19 mouse cellular contexts compared by ENCODE assay signal in genomic region chr11:78461894-78462293, GRCm38 (mm10). TPM values are rescaled to one million over a fixed set of nuclear protein-coding genes. Genes with fewer than 3 reads are reported as not detected.
DNase-seq lines count a peak whose midpoint lies in the region; ATAC-seq and TF ChIP-seq lines count a peak whose summit lies in the region.
"Had no signal": no experiment of that assay in that cellular context is flagged by ENCODE, and none has a peak within 500 bp of the region (broad histone marks: within the 10 kb centered on the region; RNA-seq: fewer than 3 reads in every experiment).

No protein-coding gene starts in this region.

- in situ Hi-C loops in CH12.LX (cut with MboI; ENCODE audit: low pct_ligation_motif_present, low pct_unique_long_range_greater_than_20kb, low sequenced_read_pairs), result loop anchor here (5.0 kb wide), 1 partner anchor 35 kb away; the partner anchor contains the start of genes Sarm1 and Vtn

- H3K9ac ChIP-seq in forebrain, postnatal 0 days, result no peak overlapping the region
- H3K9ac ChIP-seq in forebrain, embryonic 16.5 days (replicated peaks; ENCODE audit: low read depth, low read length), result no peak overlapping the region
- no peak overlapping the region for H3K9ac ChIP-seq in liver, adult 2 months (ENCODE audit: low read depth, low read length)
- no peak overlapping the region for H3K9ac ChIP-seq in liver, embryonic 12.5 days
- no peak overlapping the region for H3K9ac ChIP-seq in CH12.LX (ENCODE audit: insufficient read depth, low read depth)
- H3K9ac ChIP-seq: stomach, embryonic 15.5 days had no signal

- H3K27me3 ChIP-seq in forebrain, postnatal 0 days (ENCODE audit: insufficient read depth, low read length), result no peaks in the 10 kb centered on the region
- H3K27me3 ChIP-seq in forebrain, embryonic 16.5 days (replicated peaks; ENCODE audit: control insufficient read depth, insufficient read depth, low read length), result no peaks in the 10 kb centered on the region
- no peaks in the 10 kb centered on the region for H3K27me3 ChIP-seq in liver, adult 2 months (ENCODE audit: control insufficient read depth, insufficient read depth, low read length)
- H3K27me3 ChIP-seq in liver, embryonic 12.5 days (replicated peaks), result no peaks in the 10 kb centered on the region
- H3K27me3 ChIP-seq in CH12.LX (replicated peaks), result peaks cover 13% of the 10 kb centered on the region
- H3K27me3 ChIP-seq: stomach, embryonic 15.5 days had no signal

- TF ChIP-seq RAD21 in CH12.LX (IDR thresholded peaks at IDR 0.05; ENCODE audit: low read depth, low read length), result peak; percentile 10

- no peaks in the 10 kb centered on the region for H3K9me3 ChIP-seq in forebrain, postnatal 0 days (ENCODE audit: low read length)
- H3K9me3 ChIP-seq in forebrain, embryonic 16.5 days (ENCODE audit: control insufficient read depth, low read length), result no peaks in the 10 kb centered on the region
- peaks cover 6% of the 10 kb centered on the region; the same call in 1 of the 2 replicates for H3K9me3 ChIP-seq in liver, embryonic 12.5 days (replicated peaks)
- H3K9me3 ChIP-seq in CH12.LX (replicated peaks; ENCODE audit: low read length), result peaks cover 8% of the 10 kb centered on the region
- H3K9me3 ChIP-seq: stomach, embryonic 15.5 days had no signal

- TF ChIP-seq EP300 in CH12.LX (IDR thresholded peaks at IDR 0.05; ENCODE audit: low read length), result no peak

- no peak overlapping the region for H3K4me2 ChIP-seq in forebrain, postnatal 0 days (ENCODE audit: low read depth)
- H3K4me2 ChIP-seq in forebrain, embryonic 16.5 days (ENCODE audit: low read length), result no peak overlapping the region
- H3K4me2 ChIP-seq in liver, embryonic 12.5 days, result no peak overlapping the region
- no peak overlapping the region for H3K4me2 ChIP-seq in CH12.LX (ENCODE audit: insufficient read depth, low read depth, poor library complexity, severe bottlenecking)
- H3K4me2 ChIP-seq: stomach, embryonic 15.5 days had no signal

- ATAC-seq in forebrain, postnatal 0 days, result no peak
- ATAC-seq in forebrain, embryonic 16.5 days, result no peak
- ATAC-seq in liver, embryonic 12.5 days, result no peak
- ATAC-seq in megakaryocyte-erythroid progenitor cell, adult 5-6 weeks (replicated peaks; ENCODE audit: low FRiP score, low TSS enrichment, poor library complexity, severe bottlenecking), result no peak

- TF ChIP-seq CTCF in forebrain, postnatal 0 days (IDR thresholded peaks at IDR 0.05; ENCODE audit: low read depth), result peak; percentile 52
- TF ChIP-seq CTCF in liver, adult 2 months (IDR thresholded peaks at IDR 0.05; ENCODE audit: low read depth, low read length), result peak; percentile 29; the same call in 1 of the 2 replicates
- TF ChIP-seq CTCF in CH12.LX (conservative IDR thresholded peaks at IDR 0.05 in 1 of 2, IDR thresholded peaks at IDR 0.05 in 1 of 2; ENCODE audit: low read depth in 2 of 2, low read length in 2 of 2), result peak; percentile 56 to 69

- H3K4me3 ChIP-seq in forebrain, postnatal 0 days (ENCODE audit: low read depth, low read length), result no peak overlapping the region
- H3K4me3 ChIP-seq in forebrain, embryonic 16.5 days (replicated peaks; ENCODE audit: low read length), result no peak overlapping the region
- no peak overlapping the region for H3K4me3 ChIP-seq in liver, adult 2 months (ENCODE audit: insufficient read depth, low read depth, low read length)
- H3K4me3 ChIP-seq in liver, embryonic 12.5 days, result no peak overlapping the region
- H3K4me3 ChIP-seq in CH12.LX (replicated peaks in 1 of 3; ENCODE audit: low read depth in 2 of 3, low read length in 2 of 3, poor library complexity in 1 of 3), result no peak overlapping the region
- H3K4me3 ChIP-seq: myocyte; stomach, embryonic 15.5 days had no signal

- no peak for TF ChIP-seq POLR2A in liver, adult 2 months (IDR thresholded peaks at IDR 0.05; ENCODE audit: extremely low read depth, insufficient read depth, low read length)
- no peak for TF ChIP-seq POLR2A in CH12.LX (IDR thresholded peaks at IDR 0.05; ENCODE audit: low read depth, low read length)

- H3K79me2 ChIP-seq in liver, adult 2 months (ENCODE audit: control insufficient read depth, insufficient read depth, low read length), result no peaks in the 10 kb centered on the region
- H3K79me2 ChIP-seq in CH12.LX (replicated peaks; ENCODE audit: control insufficient read depth, extremely low read depth, insufficient read depth, poor library complexity, severe bottlenecking), result no peaks in the 10 kb centered on the region

- dilution Hi-C loops in CH12.LX (cut with MboI; ENCODE audit: extremely low pct_ligation_motif_present, extremely low pct_unique_long_range_greater_than_20kb, low sequenced_read_pairs), result no loop called here

- WGBS in forebrain, postnatal 0 days, result 84% methylated on average over 1 of the region's 1 CpGs
- 68% methylated on average over 1 of the region's 1 CpGs for WGBS in forebrain, embryonic 16.5 days
- whole genome bisulfite sequencing in liver, adult 2 months, result 85% methylated on average over 1 of the region's 1 CpGs
- whole genome bisulfite sequencing in liver, embryonic 12.5 days (ENCODE audit: insufficient replicate concordance), result 63% methylated on average over 1 of the region's 1 CpGs

- H3K27ac ChIP-seq in forebrain, postnatal 0 days (ENCODE audit: low read depth, low read length), result no peak overlapping the region
- H3K27ac ChIP-seq in forebrain, embryonic 16.5 days (ENCODE audit: low read length), result no peak overlapping the region
- H3K27ac ChIP-seq in liver, adult 2 months (replicated peaks; ENCODE audit: insufficient read depth, low read depth, low read length), result no peak overlapping the region
- no peak overlapping the region for H3K27ac ChIP-seq in liver, embryonic 12.5 days
- no peak overlapping the region for H3K27ac ChIP-seq in CH12.LX (ENCODE audit: insufficient read depth, low read depth)
- H3K27ac ChIP-seq: stomach, embryonic 15.5 days had no signal

- DNase-seq in forebrain, postnatal 0 days, result no peak
- DNase-seq in liver, adult 2 months (ENCODE audit: extremely low read depth, low read depth, low spot score), result no peak
- peak; percentile 44 for DNase-seq in CH12.LX (ENCODE audit: extremely low read depth)
- peak; percentile 48 for DNase-seq in induced T-regulatory cell, adult 2 months (ENCODE audit: low read depth)
- DNase-seq in urinary bladder, postnatal 4 days (ENCODE audit: low spot score in 2 of 2), result no peak
- DNase-seq: cerebellum, adult 8-10 months; embryo, embryonic 11 days; heart, adult 18-20 months; heart, postnatal 10 days; kidney, adult 18-20 months; right cerebral cortex, postnatal 4 days had no signal

- H3K4me1 ChIP-seq in forebrain, postnatal 0 days (ENCODE audit: insufficient read depth), result peaks cover 10% of the 10 kb centered on the region; the same call in 1 of the 2 replicates
- peaks cover 13% of the 10 kb centered on the region for H3K4me1 ChIP-seq in forebrain, embryonic 16.5 days (replicated peaks; ENCODE audit: control insufficient read depth, insufficient read depth, low read length)
- H3K4me1 ChIP-seq in liver, adult 2 months (ENCODE audit: control insufficient read depth, insufficient read depth, low read length), result peaks cover 4% of the 10 kb centered on the region; the same call in 1 of the 2 replicates
- H3K4me1 ChIP-seq in liver, embryonic 12.5 days, result peaks cover 44% of the 10 kb centered on the region
- peaks cover 9 to 14% of the 10 kb centered on the region in 2 experiments for H3K4me1 ChIP-seq in CH12.LX (ENCODE audit: control insufficient read depth in 1 of 2, insufficient read depth in 2 of 2)

- no peaks in the 10 kb centered on the region for H3K36me3 ChIP-seq in forebrain, postnatal 0 days (ENCODE audit: insufficient read depth)
- no peaks in the 10 kb centered on the region for H3K36me3 ChIP-seq in forebrain, embryonic 16.5 days (ENCODE audit: control insufficient read depth, insufficient read depth)
- no peaks in the 10 kb centered on the region for H3K36me3 ChIP-seq in liver, adult 2 months (ENCODE audit: control insufficient read depth, insufficient read depth, low read length)
- no peaks in the 10 kb centered on the region for H3K36me3 ChIP-seq in liver, embryonic 12.5 days
- H3K36me3 ChIP-seq in CH12.LX (replicated peaks in 1 of 2; ENCODE audit: control insufficient read depth in 1 of 2, insufficient read depth in 1 of 2, low read length in 1 of 2), result no peaks in the 10 kb centered on the region
- H3K36me3 ChIP-seq: stomach, embryonic 15.5 days had no signal

RNA-seq across cellular contexts. Expression of gene Slc46a1, which starts 3.6 kb away (rescaled TPM):
- total RNA-seq in forebrain, postnatal 0 days (2014; rRNA removed), result 10.8 and 11.2 TPM in 2 replicates
- 16.5 and 18.8 TPM in 2 replicates for polyA plus RNA-seq in forebrain, postnatal 0 days (2015; fragmentation: Nextera tagmentation; extraction: Ambion mirVana)
- polyA plus RNA-seq in forebrain, embryonic 16.5 days (2015; fragmentation: Nextera tagmentation; extraction: Ambion mirVana), result 18.3 and 19.8 TPM in 2 replicates
- total RNA-seq in liver, adult 2 months (2014; rRNA removed), result 36.2 and 38.0 TPM in 2 replicates
- polyA plus RNA-seq in liver, adult 2 months (2012; rRNA removed), result 133 and 146 TPM in 2 replicates
- 5.7 and 6.3 TPM in 2 replicates for polyA plus RNA-seq in liver, embryonic 12.5 days (2016; fragmentation: Nextera tagmentation; extraction: Ambion mirVana)
- total RNA-seq in CH12.LX (2012; rRNA removed) (6.1 and 6.8 TPM in 2 replicates), CH12.LX (2014; rRNA removed) (4.2 and 4.4 TPM in 2 replicates)
- polyA plus RNA-seq in CH12.LX (2012; ENCODE audit: insufficient read length, low read depth), result 5.4 and 6.0 TPM in 2 replicates
- 2.6 and 3.6 TPM in 2 replicates for total RNA-seq in megakaryocyte-erythroid progenitor cell, adult 5-6 weeks (2014; fragmentation: Nextera tagmentation)
- 0.56 and 0.76 TPM in 2 replicates for total RNA-seq in megakaryocyte-erythroid progenitor cell, adult 5-6 weeks (2017)

RNA-seq across cellular contexts. Expression of gene Sarm1, which starts 35.7 kb away (rescaled TPM):
- 47.5 and 48.3 TPM in 2 replicates for total RNA-seq in forebrain, postnatal 0 days (2014; rRNA removed)
- 32.7 and 34.7 TPM in 2 replicates for polyA plus RNA-seq in forebrain, postnatal 0 days (2015; fragmentation: Nextera tagmentation; extraction: Ambion mirVana)
- 51.6 and 56.6 TPM in 2 replicates for polyA plus RNA-seq in forebrain, embryonic 16.5 days (2015; fragmentation: Nextera tagmentation; extraction: Ambion mirVana)
- total RNA-seq in liver, adult 2 months (2014; rRNA removed), result 0.09 and 0.34 TPM in 2 replicates
- 0.21 and 0.24 TPM in 2 replicates for polyA plus RNA-seq in liver, adult 2 months (2012; rRNA removed)
- 0.25 and 0.38 TPM in 2 replicates for polyA plus RNA-seq in liver, embryonic 12.5 days (2016; fragmentation: Nextera tagmentation; extraction: Ambion mirVana)
- total RNA-seq in CH12.LX (2012; rRNA removed) (0.55 and 0.84 TPM in 2 replicates), CH12.LX (2014; rRNA removed) (0.31 and 0.50 TPM in 2 replicates)
- 0.94 and 1.1 TPM in 2 replicates for polyA plus RNA-seq in CH12.LX (2012; ENCODE audit: insufficient read length, low read depth)
- total RNA-seq in megakaryocyte-erythroid progenitor cell, adult 5-6 weeks (2014; fragmentation: Nextera tagmentation), result not detected in 2 replicates
- total RNA-seq in megakaryocyte-erythroid progenitor cell, adult 5-6 weeks (2017), result 0.88 TPM in 1 of 2 replicates, not detected in the other
- total RNA-seq: megakaryocyte, adult 5-6 weeks had no signal

RNA-seq across cellular contexts. Expression of gene Vtn, which starts 37.0 kb away (rescaled TPM):
- total RNA-seq in forebrain, postnatal 0 days (2014; rRNA removed), result 82.8 and 94.4 TPM in 2 replicates
- polyA plus RNA-seq in forebrain, postnatal 0 days (2015; fragmentation: Nextera tagmentation; extraction: Ambion mirVana), result 111 and 129 TPM in 2 replicates
- polyA plus RNA-seq in forebrain, embryonic 16.5 days (2015; fragmentation: Nextera tagmentation; extraction: Ambion mirVana), result 76.0 and 99.3 TPM in 2 replicates
- 2,089 and 2,597 TPM in 2 replicates for total RNA-seq in liver, adult 2 months (2014; rRNA removed)
- polyA plus RNA-seq in liver, adult 2 months (2012; rRNA removed), result 3,152 and 3,193 TPM in 2 replicates
- 206 and 223 TPM in 2 replicates for polyA plus RNA-seq in liver, embryonic 12.5 days (2016; fragmentation: Nextera tagmentation; extraction: Ambion mirVana)
- total RNA-seq in CH12.LX (2012; rRNA removed) (not detected in 2 replicates), CH12.LX (2014; rRNA removed) (not detected in 2 replicates)
- polyA plus RNA-seq in CH12.LX (2012; ENCODE audit: insufficient read length, low read depth), result not detected in 2 replicates
- total RNA-seq in megakaryocyte-erythroid progenitor cell, adult 5-6 weeks (2014; fragmentation: Nextera tagmentation), result not detected in 2 replicates
- not detected in 2 replicates for total RNA-seq in megakaryocyte-erythroid progenitor cell, adult 5-6 weeks (2017)
- total RNA-seq: megakaryocyte, adult 5-6 weeks had no signal
- polyA plus RNA-seq: myocyte had no signal

RNA-seq across cellular contexts. Expression of gene Slc13a2, which starts 39.9 kb away (rescaled TPM):
- total RNA-seq in forebrain, postnatal 0 days (2014; rRNA removed), result not detected in 2 replicates
- polyA plus RNA-seq in forebrain, postnatal 0 days (2015; fragmentation: Nextera tagmentation; extraction: Ambion mirVana), result not detected in 2 replicates
- polyA plus RNA-seq in forebrain, embryonic 16.5 days (2015; fragmentation: Nextera tagmentation; extraction: Ambion mirVana), result not detected in 2 replicates
- total RNA-seq in liver, adult 2 months (2014; rRNA removed), result 0.65 and 1.9 TPM in 2 replicates
- polyA plus RNA-seq in liver, adult 2 months (2012; rRNA removed), result 4.7 and 5.6 TPM in 2 replicates
- 0.05 TPM in 1 of 2 replicates, not detected in the other for polyA plus RNA-seq in liver, embryonic 12.5 days (2016; fragmentation: Nextera tagmentation; extraction: Ambion mirVana)
- not detected in 2 replicates for total RNA-seq in CH12.LX (2012; rRNA removed)
- not detected in 2 replicates for total RNA-seq in CH12.LX (2014; rRNA removed)
- not detected in 2 replicates for polyA plus RNA-seq in CH12.LX (2012; ENCODE audit: insufficient read length, low read depth)
- total RNA-seq in megakaryocyte-erythroid progenitor cell, adult 5-6 weeks (2014; fragmentation: Nextera tagmentation), result not detected in 2 replicates
- total RNA-seq in megakaryocyte-erythroid progenitor cell, adult 5-6 weeks (2017), result not detected in 2 replicates
- total RNA-seq: heart, adult 18-20 months; heart, postnatal 10 days; left cerebral cortex, postnatal 10 days had no signal

RNA-seq across cellular contexts. Expression of gene Sebox, which starts 41.4 kb away (rescaled TPM):
- total RNA-seq in forebrain, postnatal 0 days (2014; rRNA removed), result 0.14 and 0.15 TPM in 2 replicates
- polyA plus RNA-seq in forebrain, postnatal 0 days (2015; fragmentation: Nextera tagmentation; extraction: Ambion mirVana), result 0.35 TPM in 1 of 2 replicates, not detected in the other
- polyA plus RNA-seq in forebrain, embryonic 16.5 days (2015; fragmentation: Nextera tagmentation; extraction: Ambion mirVana), result 0.16 and 0.19 TPM in 2 replicates
- total RNA-seq in liver, adult 2 months (2014; rRNA removed), result 0.34 and 0.37 TPM in 2 replicates
- 0.36 and 0.91 TPM in 2 replicates for polyA plus RNA-seq in liver, adult 2 months (2012; rRNA removed)
- 0.12 TPM in 1 of 2 replicates, not detected in the other for polyA plus RNA-seq in liver, embryonic 12.5 days (2016; fragmentation: Nextera tagmentation; extraction: Ambion mirVana)
- total RNA-seq in CH12.LX (2012; rRNA removed) (not detected in 2 replicates), CH12.LX (2014; rRNA removed) (not detected in 2 replicates)
- polyA plus RNA-seq in CH12.LX (2012; ENCODE audit: insufficient read length, low read depth), result not detected in 2 replicates
- total RNA-seq in megakaryocyte-erythroid progenitor cell, adult 5-6 weeks (2014; fragmentation: Nextera tagmentation), result not detected in 2 replicates
- not detected in 2 replicates for total RNA-seq in megakaryocyte-erythroid progenitor cell, adult 5-6 weeks (2017)
- total RNA-seq: heart, adult 18-20 months; heart, postnatal 10 days; megakaryocyte, adult 5-6 weeks had no signal
- polyA plus RNA-seq: myocyte; stomach, embryonic 15.5 days; urinary bladder, adult 2 months had no signal

Comparison
In these comparisons a context has a peak if more than half of its experiments do, and no peak if none do; other contexts are left out.
1. DNase-seq: peak in CH12.LX (single experiment) and induced T-regulatory cell, adult 2 months (single experiment); none in forebrain, postnatal 0 days (single experiment), liver, adult 2 months (single experiment) and urinary bladder, postnatal 4 days (0 of 2).
2. RNA of gene Sarm1, which starts 35.7 kb away (polyA plus RNA-seq): 51.6 to 56.6 TPM in forebrain, embryonic 16.5 days and 32.7 to 34.7 TPM in forebrain, postnatal 0 days; 0.94 to 1.1 TPM in CH12.LX, 0.25 to 0.38 TPM in liver, embryonic 12.5 days and 0.21 to 0.24 TPM in liver, adult 2 months; every median in the first group is over 10 times any median in the second.
3. RNA of gene Vtn, which starts 37.0 kb away (polyA plus RNA-seq): 3,152 to 3,193 TPM in liver, adult 2 months, 206 to 223 TPM in liver, embryonic 12.5 days, 111 to 129 TPM in forebrain, postnatal 0 days and 76.0 to 99.3 TPM in forebrain, embryonic 16.5 days; not detected in CH12.LX; every median in the first group is over 10 times any median in the second.
4. Peak in every context shown above with its lines, with median percentiles within 50 percentile points of each other: CTCF ChIP-seq.